Mouse (Mus musculus) bone marrow, adult 2 months (tissue): ENCODE data around the gene Cox6b1. TPM values are rescaled to one million over a fixed set of nuclear protein-coding genes. Genes with fewer than 3 reads are reported as not detected.

ENCODE experiments used
- H3K27ac ChIP-seq: fragments of 200-500 bp; 2 replicates; pipeline ENCODE4 v1.5.1; 2012; ENCODE audit warnings: low read depth, mild to moderate bottlenecking, control low read depth, inconsistent platforms, low read length; ENCODE audit not compliant: control insufficient read depth, poor library complexity, insufficient read depth
- H3K4me1 ChIP-seq: fragments of 200-500 bp; 2 replicates; pipeline ENCODE4 v1.6.1; 2011; ENCODE audit warnings: low read length; ENCODE audit not compliant: control insufficient read depth, insufficient read depth
- H3K4me3 ChIP-seq: fragments of 200-500 bp; replicated peaks from 2 replicates; pipeline ENCODE3; 2011; ENCODE audit warnings: mild to moderate bottlenecking, low read depth, low read length, control low read depth; ENCODE audit not compliant: control insufficient read depth
- CTCF ChIP-seq: fragments of 200-500 bp; IDR thresholded peaks from 2 replicates; pipeline ENCODE4 v1.5.1; 2011; ENCODE audit warnings: low read length, control low read depth; ENCODE audit not compliant: control insufficient read depth, insufficient read depth
- POLR2A ChIP-seq: fragments of 200-500 bp; IDR thresholded peaks from 2 replicates; pipeline ENCODE4 v1.6.1; 2011; ENCODE audit warnings: low read depth, mild to moderate bottlenecking, control low read depth, low read length, borderline replicate concordance; ENCODE audit not compliant: control insufficient read depth
- WGBS: fragments of 180-500 bp; shearing (Covaris S2); methylation state at CpG from one replicate; pipeline ENCODE4 v1.1.7; 2018; 5-methylcytosine and 5-hydroxymethylcytosine counted together
- polyA plus RNA-seq: library from polyadenylated mRNA; stranded (reverse); fragments of >200 nt; gene quantifications from 2 replicates; pipeline ENCODE4 v1.2.4, GENCODE M21; 2011; ENCODE audit warnings: low replicate concordance; ENCODE audit not compliant: missing spikeins, insufficient read depth, insufficient read length

Gene Cox6b1
- polyA plus RNA-seq, 1 experiment: 613 TPM

- TF ChIP-seq POLR2A (no peak), CTCF (no peak)
- peak overlapping the region; percentile 90 for H3K27ac ChIP-seq
- peak overlapping the region; percentile 96 for H3K4me3 ChIP-seq
- peaks cover under 1% of the 10 kb centered on the region; the same call in 1 of the 2 replicates for H3K4me1 ChIP-seq
- WGBS: 1% methylated on average over 67 of the region's 67 CpGs
Observed at GRCm38 (mm10) chr7:30587842-30588667, 37.9 kb downstream of the Cox6b1 start.

GRCm38 (mm10) chr7:30586455-30587020 lies 39.4 kb downstream of the Cox6b1 start:
- H3K27ac ChIP-seq: no peak overlapping the region; the same call in 1 of the 2 replicates
- no peak for TF ChIP-seq CTCF
- no peak for TF ChIP-seq POLR2A
- no peaks in the 10 kb centered on the region for H3K4me1 ChIP-seq
- H3K4me3 ChIP-seq: no peak overlapping the region
- 93% methylated on average over 28 of the region's 28 CpGs for WGBS

- H3K4me3 ChIP-seq: no peak overlapping the region
- H3K4me1 ChIP-seq: no peaks in the 10 kb centered on the region
- no peak overlapping the region for H3K27ac ChIP-seq
- TF ChIP-seq CTCF (no peak), POLR2A (peak; percentile 20; the same call in 1 of the 2 replicates)
- WGBS: 94% methylated on average over 7 of the region's 7 CpGs
Observed at GRCm38 (mm10) chr7:30585170-30585569, 40.8 kb downstream of the Cox6b1 start.

GRCm38 (mm10) chr7:30584339-30584738 lies 41.6 kb downstream of the Cox6b1 start:
- 95% methylated on average over 10 of the region's 10 CpGs for WGBS
- no peaks in the 10 kb centered on the region for H3K4me1 ChIP-seq
- no peak overlapping the region for H3K27ac ChIP-seq
- TF ChIP-seq CTCF: no peak
- no peak for TF ChIP-seq POLR2A
- H3K4me3 ChIP-seq: no peak overlapping the region

- WGBS: 96% methylated on average over 16 of the region's 16 CpGs
- no peaks in the 10 kb centered on the region for H3K4me1 ChIP-seq
- TF ChIP-seq CTCF (no peak), POLR2A (no peak)
Observed at GRCm38 (mm10) chr7:30581547-30581946, 44.4 kb downstream of the Cox6b1 start.

GRCm38 (mm10) chr7:30579950-30580349 lies 46.0 kb downstream of the Cox6b1 start:
- Histone ChIP-seq H3K4me1 (no peaks in the 10 kb centered on the region), H3K4me3 (no peak overlapping the region), H3K27ac (no peak overlapping the region)
- TF ChIP-seq POLR2A: no peak
- TF ChIP-seq CTCF: no peak
- 92% methylated on average over 8 of the region's 8 CpGs for WGBS

More at GRCm38 (mm10) chr7:30581547-30581946, 44.4 kb downstream of the Cox6b1 start:
- H3K4me3 ChIP-seq: no peak overlapping the region
- no peak overlapping the region for H3K27ac ChIP-seq

GRCm38 (mm10) chr7:30572969-30573368 lies 53.0 kb downstream of the Cox6b1 start:
- 62% methylated on average over 2 of the region's 2 CpGs for WGBS
- TF ChIP-seq CTCF (no peak), POLR2A (no peak)
- Histone ChIP-seq H3K4me3 (no peak overlapping the region), H3K27ac (peak overlapping the region; percentile 61), H3K4me1 (no peaks in the 10 kb centered on the region; the same call in 1 of the 2 replicates)

GRCm38 (mm10) chr7:30572389-30572788 lies 53.6 kb downstream of the Cox6b1 start:
- WGBS: 60% methylated on average over 5 of the region's 5 CpGs
- no peaks in the 10 kb centered on the region; the same call in 1 of the 2 replicates for H3K4me1 ChIP-seq
- no peak for TF ChIP-seq POLR2A
- no peak for TF ChIP-seq CTCF
- peak overlapping the region; percentile 61 for H3K27ac ChIP-seq
- no peak overlapping the region for H3K4me3 ChIP-seq

- WGBS: 91% methylated on average over 11 of the region's 11 CpGs
- Histone ChIP-seq H3K4me3 (no peak overlapping the region), H3K4me1 (peaks cover 2% of the 10 kb centered on the region; the same call in 1 of the 2 replicates), H3K27ac (no peak overlapping the region)
- TF ChIP-seq POLR2A (no peak), CTCF (no peak)
Observed at GRCm38 (mm10) chr7:30567555-30567954, 58.4 kb downstream of the Cox6b1 start.

Other genes with a start within 250 kb of the Cox6b1 start
- 164 and 433 TPM in 2 replicates for gene Tyrobp, start 212.4 kb downstream of the Cox6b1 start, polyA plus RNA-seq
- gene Hcst, start 206.3 kb downstream of the Cox6b1 start, polyA plus RNA-seq: 47.8 and 107 TPM in 2 replicates
- gene Nfkbid, start 204.4 kb downstream of the Cox6b1 start, polyA plus RNA-seq: 12.3 and 34.2 TPM in 2 replicates
- gene Aplp1, start 180.6 kb downstream of the Cox6b1 start, polyA plus RNA-seq: 6.2 TPM in 1 of 2 replicates, not detected in the other
- gene Kirrel2, start 168.5 kb downstream of the Cox6b1 start, polyA plus RNA-seq: 0.25 and 4.8 TPM in 2 replicates
- gene Nphs1, start 167.8 kb downstream of the Cox6b1 start, polyA plus RNA-seq: 1.5 TPM in 1 of 2 replicates, not detected in the other
- 1.9 and 3.1 TPM in 2 replicates for gene Prodh2, start 132.5 kb downstream of the Cox6b1 start, polyA plus RNA-seq
- 45.1 and 61.6 TPM in 2 replicates for gene Arhgap33, start 91.1 kb downstream of the Cox6b1 start, polyA plus RNA-seq
- 13.1 and 19.0 TPM in 2 replicates for gene Hspb6, start 74.0 kb downstream of the Cox6b1 start, polyA plus RNA-seq
- 4.2 and 12.8 TPM in 2 replicates for gene Proser3, start 73.9 kb downstream of the Cox6b1 start, polyA plus RNA-seq
- 22.2 and 47.7 TPM in 2 replicates for gene Lin37, start 66.3 kb downstream of the Cox6b1 start, polyA plus RNA-seq
- 28.8 and 71.1 TPM in 2 replicates for gene U2af1l4, start 62.9 kb downstream of the Cox6b1 start, polyA plus RNA-seq
- 7.6 and 11.0 TPM in 2 replicates for gene Gm49396, start 62.8 kb downstream of the Cox6b1 start, polyA plus RNA-seq
- gene Psenen, start 62.5 kb downstream of the Cox6b1 start, polyA plus RNA-seq: 50.7 and 98.9 TPM in 2 replicates
- 11.3 and 15.7 TPM in 2 replicates for gene Igflr1, start 60.7 kb downstream of the Cox6b1 start, polyA plus RNA-seq
- gene Kmt2b, start 37.4 kb downstream of the Cox6b1 start, polyA plus RNA-seq: 35.5 and 102 TPM in 2 replicates
- 3.1 TPM in 1 of 2 replicates, not detected in the other for gene Zbtb32, start 27.2 kb downstream of the Cox6b1 start, polyA plus RNA-seq
- gene Upk1a, start 13.3 kb downstream of the Cox6b1 start, polyA plus RNA-seq: 1.4 TPM in 1 of 2 replicates, not detected in the other
- not detected in 2 replicates for gene Etv2, start 9.7 kb upstream of the Cox6b1 start, polyA plus RNA-seq
- gene Rbm42, start 24.2 kb upstream of the Cox6b1 start, polyA plus RNA-seq: 24.9 and 25.2 TPM in 2 replicates
- 19.5 and 32.1 TPM in 2 replicates for gene Haus5, start 38.8 kb upstream of the Cox6b1 start, polyA plus RNA-seq
- gene Pmis2, start 45.5 kb upstream of the Cox6b1 start, polyA plus RNA-seq: not detected in 2 replicates
- gene 2200002J24Rik, start 72.8 kb upstream of the Cox6b1 start, polyA plus RNA-seq: not detected in 2 replicates
- 0.95 TPM in 1 of 2 replicates, not detected in the other for gene Atp4a, start 86.1 kb upstream of the Cox6b1 start, polyA plus RNA-seq
- gene Tmem147, start 103.4 kb upstream of the Cox6b1 start, polyA plus RNA-seq: 49.6 and 95.6 TPM in 2 replicates
- not detected in 2 replicates for gene Gapdhs, start 117.5 kb upstream of the Cox6b1 start, polyA plus RNA-seq
- 3.5 and 6.4 TPM in 2 replicates for gene Sbsn, start 125.3 kb upstream of the Cox6b1 start, polyA plus RNA-seq
- gene Dmkn, start 137.6 kb upstream of the Cox6b1 start, polyA plus RNA-seq: 3.1 TPM in 1 of 2 replicates, not detected in the other
- not detected in 2 replicates for gene Krtdap, start 161.7 kb upstream of the Cox6b1 start, polyA plus RNA-seq
- 3.6 and 18.3 TPM in 2 replicates for gene Ffar2, start 197.6 kb upstream of the Cox6b1 start, polyA plus RNA-seq
- not detected in 2 replicates for gene Ffar3, start 230.0 kb upstream of the Cox6b1 start, polyA plus RNA-seq
- gene Ffar1, start 235.4 kb upstream of the Cox6b1 start, polyA plus RNA-seq: 2.1 and 4.9 TPM in 2 replicates